Mouse (Mus musculus): Measurements from ENCODE around the gene Erv3. TPM values are rescaled to one million over a fixed set of nuclear protein-coding genes. Genes with fewer than 3 reads are reported as not detected.
A peak's percentile ranks its signal among the peaks of the same experiment; 100 is the strongest.

Erv3 gene
- total RNA-seq (2021), result not detected
- long read RNA-seq, experiment 1, result 0 reads
- long read RNA-seq, experiment 2, result 0 reads

- no peak for DNase-seq
Measured at GRCm38 (mm10) chr2:131859721-131860120, at the start of gene Erv3. Gene Erv3, minus strand, starts transcription at chr2:131859747.

GRCm38 (mm10) chr2:131908906-131909305 is 49.4 kb upstream of the Erv3 start:
- no peak for DNase-seq

DNA sequence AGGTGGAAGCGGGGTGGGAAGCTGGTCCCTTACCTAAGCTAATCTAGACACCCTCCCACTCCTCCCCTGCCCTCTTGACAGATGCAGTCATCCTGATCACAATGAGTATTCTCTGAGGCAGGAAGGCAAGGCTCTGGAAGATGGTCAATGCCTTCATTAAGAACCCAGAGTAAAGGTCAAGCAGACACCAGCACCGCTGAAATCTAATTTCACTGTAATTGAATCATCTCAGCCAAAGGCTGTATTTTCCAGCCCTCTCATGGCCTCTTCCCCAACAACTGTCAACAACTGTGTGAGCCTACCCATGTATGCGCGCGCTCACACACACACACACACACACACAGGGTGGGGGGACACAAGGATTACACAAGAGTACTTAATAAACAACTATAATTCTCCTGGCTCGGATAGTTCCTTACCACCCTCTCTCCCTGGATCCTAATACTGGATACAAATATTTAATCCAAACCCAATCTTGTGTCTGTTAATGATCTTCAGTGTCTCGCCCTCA is 48.9 kb upstream of the Erv3 start:
- DNase-seq, result peak; percentile 16

- no peak for DNase-seq
Measured at GRCm38 (mm10) chr2:131907311-131907710, 47.8 kb upstream of the Erv3 start.

GRCm38 (mm10) chr2:131906846-131907245 is 47.3 kb upstream of the Erv3 start:
- peak; percentile 79 for DNase-seq

DNA sequence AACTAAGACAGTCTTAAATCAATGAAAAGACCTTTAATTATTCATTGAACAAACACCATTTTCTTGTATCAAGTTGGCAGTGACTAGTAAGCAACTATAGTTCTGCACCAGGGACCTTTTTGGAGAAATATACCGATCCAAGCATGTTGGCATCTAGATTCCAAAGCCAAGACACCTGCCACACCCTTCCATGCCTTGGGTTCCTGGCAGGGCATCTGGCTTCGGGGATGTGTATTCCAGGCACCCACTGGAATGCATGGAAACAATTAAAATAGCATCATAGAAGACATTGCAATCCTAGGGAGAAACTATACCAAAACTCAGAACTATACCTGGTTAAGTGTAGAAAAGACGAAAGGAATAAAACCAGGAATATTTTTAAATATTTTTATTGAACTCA is 46.7 kb upstream of the Erv3 start:
- DNase-seq, result no peak

GRCm38 (mm10) chr2:131905776-131906175 is 46.2 kb upstream of the Erv3 start:
- DNase-seq, result no peak

DNA sequence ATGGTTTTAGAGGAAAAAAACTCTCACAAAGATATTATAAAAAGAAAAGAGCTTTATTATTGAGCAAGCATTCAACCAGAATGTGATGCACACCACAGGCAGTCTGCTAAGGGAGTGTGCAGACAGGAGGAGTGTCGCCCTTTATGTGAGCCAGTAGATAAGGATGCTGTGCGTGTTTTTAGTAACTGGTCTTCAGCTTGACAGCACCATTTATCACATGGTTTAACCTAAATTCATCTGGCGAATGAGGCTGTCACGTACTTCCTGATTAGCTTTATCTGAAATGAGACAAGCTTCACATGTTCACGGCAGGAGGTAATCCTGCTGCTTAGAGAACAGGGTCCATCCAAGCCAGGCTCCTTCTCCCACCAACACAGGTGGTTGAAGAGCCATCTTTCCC is 45.5 kb upstream of the Erv3 start:
- DNase-seq, result no peak

DNA sequence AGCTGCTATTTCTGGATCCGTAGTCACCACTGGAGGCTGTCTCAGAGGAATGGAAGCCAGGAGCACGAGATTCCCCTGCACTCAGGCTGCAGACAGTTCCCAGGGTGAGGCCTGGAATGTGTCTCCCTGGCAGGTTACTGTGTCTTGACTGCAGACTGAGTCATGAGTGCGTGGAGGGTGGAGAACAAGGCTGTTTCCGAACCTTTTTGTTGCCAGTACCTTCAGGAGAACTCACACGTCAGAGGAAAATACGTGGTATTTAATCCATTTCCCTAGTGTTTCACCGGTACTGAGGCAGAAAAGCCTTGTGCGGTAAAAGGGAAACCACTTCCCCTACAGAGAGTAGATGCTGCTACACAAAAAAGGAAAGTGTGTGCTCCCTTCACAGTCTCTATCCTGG is 43.3 kb upstream of the Erv3 start:
- DNase-seq, result peak; percentile 18

DNA sequence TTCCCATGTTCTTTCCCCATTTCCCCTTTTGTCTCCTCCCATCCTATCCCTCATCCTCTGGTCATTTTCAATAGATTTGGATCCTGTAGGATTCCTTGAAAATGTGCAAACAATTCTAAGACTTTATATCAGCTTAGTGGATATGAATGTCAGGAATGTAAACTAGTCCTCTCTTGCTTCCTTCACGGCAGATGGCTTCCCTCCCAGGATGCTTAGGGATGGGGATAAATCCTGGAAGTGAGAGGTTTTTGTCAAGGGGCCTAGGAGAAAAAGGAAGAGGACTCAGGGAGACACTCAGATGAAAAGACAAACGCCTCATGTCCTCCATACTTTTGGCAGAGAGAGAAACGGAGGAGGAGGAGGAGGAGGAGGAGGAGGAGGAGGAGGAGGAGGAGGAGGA is 42.9 kb upstream of the Erv3 start:
- no peak for DNase-seq

- no peak for DNase-seq
Measured at GRCm38 (mm10) chr2:131897336-131898109, 38.0 kb upstream of the Erv3 start.

GRCm38 (mm10) chr2:131896011-131896410 is 36.5 kb upstream of the Erv3 start:
- DNase-seq, result no peak

- DNase-seq, result no peak
Measured at GRCm38 (mm10) chr2:131895106-131895505, 35.6 kb upstream of the Erv3 start.

DNA sequence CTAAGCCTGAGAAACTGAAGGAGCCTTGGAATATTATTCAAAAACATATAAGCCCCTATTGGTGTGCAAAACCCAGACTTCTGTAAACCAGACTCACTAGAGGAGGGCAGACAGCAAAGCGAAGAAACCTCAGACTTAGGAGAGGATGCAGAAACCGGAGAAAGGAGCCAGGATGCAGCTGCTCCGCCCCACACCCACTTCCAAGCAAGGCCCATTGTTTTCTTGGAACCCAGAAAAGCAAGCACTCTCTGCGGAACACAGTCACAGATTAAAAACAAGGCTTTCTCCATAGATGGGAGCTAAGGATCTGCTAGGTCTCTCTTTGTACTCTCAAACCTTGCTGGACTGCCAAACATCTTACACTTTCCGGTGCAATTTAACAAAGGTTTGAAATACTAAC is 33.0 kb upstream of the Erv3 start:
- DNase-seq, result no peak

GRCm38 (mm10) chr2:131888233-131888632 is 28.7 kb upstream of the Erv3 start:
- DNase-seq, result no peak

DNA sequence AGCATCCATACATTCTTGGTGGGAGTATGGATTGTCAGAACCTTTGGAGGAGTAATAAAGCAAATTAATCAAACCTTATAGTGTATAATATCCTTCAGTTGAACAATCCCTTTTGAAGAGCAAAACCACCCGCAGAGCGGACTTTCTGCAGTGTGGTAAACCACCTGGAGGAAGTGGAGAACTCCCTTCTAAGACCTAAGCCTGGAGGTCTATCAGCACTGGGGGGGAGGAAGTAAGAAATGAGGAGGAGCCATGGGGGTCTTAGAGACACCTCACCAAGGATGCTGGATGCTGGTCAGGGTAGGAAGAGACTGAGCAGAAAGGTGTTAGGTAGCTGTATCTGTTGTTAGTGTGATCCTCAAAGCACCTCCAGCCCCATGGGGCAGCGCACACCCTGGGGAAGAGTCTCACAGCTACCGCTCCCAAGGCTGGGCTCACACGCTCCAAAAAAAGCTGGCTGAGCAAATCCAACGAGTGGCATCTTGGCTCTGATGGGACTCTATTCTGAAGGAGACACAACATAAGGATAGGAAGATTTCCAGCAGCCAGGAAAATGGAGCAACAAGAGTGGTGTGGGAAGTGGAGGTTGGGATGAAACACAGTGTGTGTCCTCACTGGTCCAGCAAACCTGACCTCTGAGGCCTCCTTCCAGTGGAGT is 27.1 kb upstream of the Erv3 start:
- no peak for DNase-seq

GRCm38 (mm10) chr2:131883136-131883535 is 23.6 kb upstream of the Erv3 start:
- no peak for DNase-seq

- DNase-seq, result no peak
Measured at GRCm38 (mm10) chr2:131881766-131882165, 22.2 kb upstream of the Erv3 start.

- DNase-seq, result no peak
Measured at GRCm38 (mm10) chr2:131876551-131877265, 17.2 kb upstream of the Erv3 start.

DNA sequence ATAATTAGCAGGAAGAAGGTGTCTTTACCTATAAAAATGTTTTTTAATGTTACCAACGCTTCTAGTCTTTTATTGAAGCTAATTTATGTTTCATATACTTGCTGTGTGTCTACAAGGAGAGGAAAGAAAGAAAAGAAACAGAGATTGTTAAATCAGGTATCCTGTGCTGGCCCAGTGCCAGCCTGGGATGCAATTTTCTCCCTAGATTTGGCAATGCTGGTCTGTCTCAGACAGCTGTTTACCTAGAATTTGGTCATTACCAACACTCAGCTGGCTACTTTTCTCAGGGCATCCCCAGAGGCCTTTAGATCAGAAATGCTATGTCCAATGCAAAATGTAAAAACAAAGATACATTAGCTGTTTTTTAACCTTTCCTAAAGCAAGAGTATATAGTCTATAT is 13.8 kb upstream of the Erv3 start:
- DNase-seq, result peak; percentile 57

- no peak for DNase-seq
Measured at GRCm38 (mm10) chr2:131868983-131869382, 9.4 kb upstream of the Erv3 start.

DNA sequence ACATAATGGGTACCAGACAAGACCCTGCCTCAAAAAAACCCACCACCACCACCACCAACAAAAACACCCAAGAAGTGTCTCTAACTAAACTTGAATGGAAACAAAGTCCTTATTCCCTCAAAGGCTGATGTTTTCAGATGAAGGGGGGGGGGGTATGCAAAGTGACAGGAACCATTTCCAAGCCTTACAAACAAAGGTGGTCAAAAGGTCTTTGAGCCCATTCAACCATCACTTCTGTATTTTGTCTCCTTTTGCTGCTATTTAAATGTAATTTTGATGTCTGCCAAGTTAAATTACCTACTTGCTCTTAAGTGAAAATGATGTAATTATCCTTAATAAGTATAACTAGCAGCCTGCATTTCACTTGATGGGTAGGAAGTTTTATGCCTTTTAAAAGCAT is 7.1 kb upstream of the Erv3 start:
- DNase-seq, result no peak

GRCm38 (mm10) chr2:131864262-131864796 is 4.8 kb upstream of the Erv3 start:
- no peak for DNase-seq
